Mouse (Mus musculus): ENCODE data around the gene St6galnac6.

- no peak for TF ChIP-seq POLR2A (IDR thresholded peaks at IDR 0.05; ENCODE audit: borderline replicate concordance, low read depth, low read length)
- TF ChIP-seq CTCF (IDR thresholded peaks at IDR 0.05; ENCODE audit: low read depth, low read length): no peak
Measured at GRCm38 (mm10) chr2:32591249-32591648, 8.3 kb upstream of the St6galnac6 start.
